Mouse (Mus musculus): ENCODE measurements around the gene Mettl22. TPM values are rescaled to one million over a fixed set of nuclear protein-coding genes. Genes with fewer than 3 reads are reported as not detected.

Gene Mettl22
- 2.9 and 6.1 TPM in 2 replicates for total RNA-seq (2015)
- total RNA-seq (2017), result 2.7 and 4.5 TPM in 2 replicates

- peak; percentile 91 for ATAC-seq (ENCODE audit: poor library complexity, severe bottlenecking)
These were observed at the start of gene Mettl22 for GRCm38 (mm10) chr16:8470603-8471481. Mettl22 (plus strand) TSS chr16:8470788.

- no peak for ATAC-seq (ENCODE audit: poor library complexity, severe bottlenecking)
These were observed 49.7 kb upstream of the Mettl22 start for GRCm38 (mm10) chr16:8420842-8421241.

DNA sequence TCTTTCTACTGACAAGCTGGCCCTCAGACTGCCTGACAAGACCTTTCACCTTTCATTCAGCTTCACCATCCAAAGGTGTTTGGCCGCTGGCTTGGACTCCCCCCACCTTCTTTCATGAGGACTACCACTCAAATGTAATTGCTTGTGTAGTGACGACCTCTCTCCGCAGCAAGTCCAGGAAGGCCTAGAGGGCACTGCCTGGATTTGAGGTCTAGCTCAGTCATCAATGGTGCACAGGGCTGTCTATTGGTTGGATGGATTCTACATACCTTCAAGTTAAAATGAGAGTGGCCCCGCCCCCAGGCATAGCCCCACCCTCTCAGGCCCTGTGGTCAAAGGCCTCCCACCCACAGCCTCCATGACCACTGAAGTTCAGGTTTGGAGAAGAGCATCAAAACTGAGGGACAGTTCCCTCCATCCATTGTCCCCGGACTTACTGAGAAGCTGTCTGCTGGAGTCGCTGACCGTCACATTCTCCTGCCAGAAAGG, 46.9 kb upstream of the Mettl22 start:
- no peak for ATAC-seq (ENCODE audit: poor library complexity, severe bottlenecking)

DNA sequence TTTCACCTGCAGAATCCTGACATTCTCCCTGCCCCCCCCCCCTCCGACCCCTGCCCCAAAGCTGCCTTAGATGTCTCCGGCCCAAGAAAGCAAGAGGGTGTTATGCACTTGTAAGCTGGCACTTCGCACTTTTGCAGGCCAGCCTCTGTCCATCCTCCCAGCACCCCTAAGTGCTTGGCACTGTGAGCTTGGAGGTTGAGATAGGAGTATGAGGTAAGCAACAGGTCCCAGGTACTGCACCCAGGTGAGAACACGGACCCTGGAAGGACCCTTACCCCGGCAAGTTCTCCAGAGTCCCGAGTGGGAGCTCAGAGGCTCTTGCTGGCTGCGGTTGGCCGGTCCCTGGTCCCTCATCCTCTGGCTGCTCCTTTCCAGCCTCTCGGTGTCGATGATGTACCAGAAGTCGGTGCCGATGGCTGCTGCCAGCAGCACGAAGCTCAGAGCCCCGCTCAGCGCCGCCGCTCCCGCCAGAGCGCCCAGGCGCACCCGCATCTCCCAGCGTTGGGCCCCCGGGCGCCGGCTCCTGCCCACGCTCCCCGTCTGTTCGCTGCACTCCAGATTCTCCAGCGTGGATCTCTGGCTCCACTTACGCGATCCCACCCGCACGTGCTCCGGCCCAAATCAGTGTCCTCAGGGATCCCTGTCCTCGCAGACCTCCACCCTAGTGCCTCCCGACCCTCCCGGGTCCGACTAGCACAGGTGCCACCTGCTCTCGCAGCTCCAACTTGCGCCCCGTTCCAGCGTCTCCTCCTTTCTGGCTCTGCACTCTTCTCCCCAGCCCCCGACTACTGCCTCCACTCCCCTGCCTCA, 46.2 kb upstream of the Mettl22 start:
- no peak for ATAC-seq (ENCODE audit: poor library complexity, severe bottlenecking)

DNA sequence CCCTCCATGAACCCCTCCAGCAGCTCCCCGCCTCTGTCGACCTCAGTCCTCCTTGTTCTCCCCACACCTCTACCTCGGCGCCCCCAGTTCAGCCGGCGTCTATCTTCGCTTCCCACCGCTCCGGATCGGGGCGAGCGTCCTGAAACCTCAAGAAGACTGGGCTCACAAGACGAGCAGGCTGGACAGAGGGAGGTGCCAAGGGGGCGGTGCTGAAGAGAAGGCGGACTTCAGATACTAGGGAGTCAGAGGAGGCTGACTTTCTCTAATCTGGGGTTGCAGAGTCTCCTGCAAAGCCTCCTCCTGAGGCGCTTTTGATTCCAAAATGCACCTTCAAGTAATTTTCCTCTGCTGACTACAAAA, 45.6 kb upstream of the Mettl22 start, which contains the start of gene Tmem114:
Gene Tmem114, minus strand, starts transcription at position 166 of the 360 bp plus-strand sequence.
- no peak for ATAC-seq (ENCODE audit: poor library complexity, severe bottlenecking)

DNA sequence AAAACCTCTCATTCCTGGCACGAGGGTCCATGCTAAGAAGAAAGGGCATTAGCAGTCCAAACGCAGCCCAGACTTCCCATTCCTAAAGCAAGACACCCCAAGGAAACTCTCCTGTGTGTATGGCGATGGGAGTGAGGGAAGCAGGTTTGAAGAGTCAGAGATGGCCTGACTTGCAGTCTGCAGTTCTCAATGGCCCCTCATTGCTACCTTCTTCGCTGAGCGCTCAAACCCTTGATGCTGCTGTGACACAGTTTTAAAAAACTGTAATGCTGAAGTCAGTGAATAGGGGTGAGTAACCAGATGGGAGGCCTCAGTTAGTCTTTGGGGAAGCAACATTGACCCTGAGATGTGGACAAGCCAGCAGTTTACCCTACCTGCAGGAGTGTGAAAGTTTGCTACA, 44.9 kb upstream of the Mettl22 start:
- ATAC-seq (ENCODE audit: poor library complexity, severe bottlenecking), result no peak

- no peak for ATAC-seq (ENCODE audit: poor library complexity, severe bottlenecking)
These were observed 41.1 kb upstream of the Mettl22 start for GRCm38 (mm10) chr16:8429531-8429930.

DNA sequence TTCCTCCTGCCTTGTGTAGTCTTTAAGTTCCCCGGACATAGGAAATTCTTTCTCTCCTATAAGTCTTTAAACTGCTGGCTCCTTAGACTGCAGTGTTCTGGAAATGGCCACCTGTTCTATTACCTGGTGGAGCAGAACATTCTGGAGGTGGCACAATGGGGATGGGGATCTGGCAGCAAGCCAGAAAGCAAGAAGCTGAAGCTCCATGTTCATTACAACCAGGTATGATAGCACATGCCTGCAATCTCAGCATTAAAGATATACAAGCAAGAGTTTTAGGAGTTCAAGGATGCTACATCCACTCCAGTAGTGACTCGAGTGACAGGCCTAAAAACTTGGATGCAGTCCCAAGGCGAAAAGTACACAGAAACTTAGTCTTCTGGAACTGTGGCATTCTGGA, 38.0 kb upstream of the Mettl22 start:
- no peak for ATAC-seq (ENCODE audit: poor library complexity, severe bottlenecking)

- no peak for ATAC-seq (ENCODE audit: poor library complexity, severe bottlenecking)
These were observed 25.7 kb upstream of the Mettl22 start for GRCm38 (mm10) chr16:8444911-8445310.

DNA sequence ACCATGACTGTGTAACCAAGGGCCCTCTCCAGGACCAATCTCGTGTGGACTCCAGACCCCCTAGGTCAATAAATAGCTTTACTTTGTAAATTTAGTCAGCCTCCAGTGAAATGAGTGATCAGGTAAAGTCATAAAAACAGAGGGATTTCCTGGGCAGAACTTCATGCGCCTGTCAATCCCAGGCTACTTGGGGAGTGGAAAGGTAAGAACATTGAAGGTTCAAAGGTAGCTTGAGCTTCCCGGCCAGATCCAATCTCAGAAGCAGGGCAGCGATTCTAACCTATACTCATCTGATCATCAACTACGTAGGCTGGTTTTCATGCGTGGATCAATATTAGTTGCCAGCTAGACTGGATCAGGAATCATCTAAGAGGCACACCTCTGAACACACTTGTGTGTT, 24.3 kb upstream of the Mettl22 start:
- no peak for ATAC-seq (ENCODE audit: poor library complexity, severe bottlenecking)

DNA sequence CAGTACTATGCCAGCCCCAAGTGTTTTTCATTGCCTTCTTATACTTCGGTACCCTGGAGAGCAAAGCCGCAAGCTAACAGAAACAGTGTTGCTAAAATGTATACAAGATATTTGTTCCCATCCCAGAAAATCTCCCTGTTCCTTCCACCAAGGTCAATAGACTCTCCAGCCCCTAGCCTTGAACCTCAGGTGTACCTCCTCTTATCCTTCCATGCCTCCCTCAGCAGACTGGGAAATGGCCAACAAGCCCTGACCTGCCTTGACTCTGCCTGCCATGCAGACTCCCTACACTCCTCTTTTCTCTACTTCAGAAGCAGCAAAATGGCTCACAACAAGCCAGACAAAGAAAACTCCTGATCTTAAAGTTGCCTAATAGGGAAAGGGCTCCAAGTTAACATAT, 17.3 kb upstream of the Mettl22 start:
- no peak for ATAC-seq (ENCODE audit: poor library complexity, severe bottlenecking)

GRCm38 (mm10) chr16:8455221-8455620, 15.4 kb upstream of the Mettl22 start:
- ATAC-seq (ENCODE audit: poor library complexity, severe bottlenecking), result peak; percentile 77

- ATAC-seq (ENCODE audit: poor library complexity, severe bottlenecking), result no peak
These were observed 12.2 kb upstream of the Mettl22 start for GRCm38 (mm10) chr16:8458391-8458790.

DNA sequence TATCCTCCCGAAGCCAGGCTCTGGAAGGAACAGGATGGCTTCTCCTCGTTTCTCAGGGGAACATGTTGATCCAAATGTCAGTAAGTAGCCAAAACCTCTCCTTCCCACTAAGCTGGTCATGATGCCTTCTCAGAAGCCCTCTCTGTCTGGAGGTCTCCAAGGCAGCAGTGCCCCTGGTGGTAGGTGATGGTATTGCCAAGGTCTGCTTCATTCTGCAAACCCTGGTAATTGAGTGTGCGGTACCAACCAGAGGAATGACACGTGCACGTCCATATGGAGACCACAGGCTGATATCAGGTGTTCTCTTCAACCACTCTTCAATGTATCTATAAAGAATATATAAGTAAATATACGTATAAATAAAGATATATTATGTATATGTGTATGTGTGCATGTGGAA, 11.5 kb upstream of the Mettl22 start:
- peak; percentile 92 for ATAC-seq (ENCODE audit: poor library complexity, severe bottlenecking)

GRCm38 (mm10) chr16:8470132-8470531, 456 bp upstream of the Mettl22 start:
- ATAC-seq (ENCODE audit: poor library complexity, severe bottlenecking), result no peak

GRCm38 (mm10) chr16:8487396-8488005, 16.9 kb downstream of the Mettl22 start:
- no peak for ATAC-seq (ENCODE audit: poor library complexity, severe bottlenecking)

DNA sequence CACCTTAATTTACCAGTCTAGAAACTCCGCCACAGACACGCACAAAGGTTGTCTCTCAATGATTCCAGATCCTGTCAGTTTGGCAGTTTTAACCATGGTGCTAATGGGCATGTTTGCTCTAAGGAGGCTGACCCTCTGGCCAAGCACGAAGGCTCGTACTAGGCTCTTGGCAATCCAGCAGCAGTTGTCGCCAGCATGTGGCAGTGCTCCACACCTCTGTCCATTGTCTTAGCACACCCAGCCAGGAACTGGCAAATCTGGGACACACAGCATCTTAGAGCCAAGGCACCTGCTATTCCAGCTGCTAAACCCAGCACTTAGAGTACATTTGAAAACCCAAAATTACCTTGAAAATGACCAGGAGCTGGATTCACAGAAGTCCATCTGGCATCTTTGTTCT, 18.8 kb downstream of the Mettl22 start:
- no peak for ATAC-seq (ENCODE audit: poor library complexity, severe bottlenecking)

- ATAC-seq (ENCODE audit: poor library complexity, severe bottlenecking), result no peak
These were observed 21.3 kb downstream of the Mettl22 start for GRCm38 (mm10) chr16:8491743-8492490.

DNA sequence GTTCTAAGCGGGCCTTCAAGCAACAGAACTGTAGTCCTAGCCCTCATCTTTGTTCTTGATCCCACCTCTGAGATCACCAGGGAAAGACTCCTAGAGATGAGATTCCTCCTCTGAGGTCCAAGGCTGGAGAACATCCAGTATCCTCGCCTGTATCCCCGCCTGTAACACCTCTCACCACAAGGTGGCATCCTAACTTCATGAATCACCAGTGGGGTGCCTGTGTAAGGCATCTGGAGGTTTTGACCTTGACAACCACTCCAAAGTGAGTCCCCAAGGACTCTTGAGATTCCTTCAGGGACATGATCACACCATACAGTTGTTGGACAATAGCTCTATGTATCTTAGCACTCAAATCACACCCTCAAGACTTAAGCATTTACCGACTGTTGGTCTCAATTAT, 23.7 kb downstream of the Mettl22 start:
- peak; percentile 82 for ATAC-seq (ENCODE audit: poor library complexity, severe bottlenecking)

- ATAC-seq (ENCODE audit: poor library complexity, severe bottlenecking), result no peak
These were observed 26.4 kb downstream of the Mettl22 start for GRCm38 (mm10) chr16:8496967-8497366.

GRCm38 (mm10) chr16:8504271-8504670, 33.7 kb downstream of the Mettl22 start:
- ATAC-seq (ENCODE audit: poor library complexity, severe bottlenecking), result no peak
